In the genomic region with DNA sequence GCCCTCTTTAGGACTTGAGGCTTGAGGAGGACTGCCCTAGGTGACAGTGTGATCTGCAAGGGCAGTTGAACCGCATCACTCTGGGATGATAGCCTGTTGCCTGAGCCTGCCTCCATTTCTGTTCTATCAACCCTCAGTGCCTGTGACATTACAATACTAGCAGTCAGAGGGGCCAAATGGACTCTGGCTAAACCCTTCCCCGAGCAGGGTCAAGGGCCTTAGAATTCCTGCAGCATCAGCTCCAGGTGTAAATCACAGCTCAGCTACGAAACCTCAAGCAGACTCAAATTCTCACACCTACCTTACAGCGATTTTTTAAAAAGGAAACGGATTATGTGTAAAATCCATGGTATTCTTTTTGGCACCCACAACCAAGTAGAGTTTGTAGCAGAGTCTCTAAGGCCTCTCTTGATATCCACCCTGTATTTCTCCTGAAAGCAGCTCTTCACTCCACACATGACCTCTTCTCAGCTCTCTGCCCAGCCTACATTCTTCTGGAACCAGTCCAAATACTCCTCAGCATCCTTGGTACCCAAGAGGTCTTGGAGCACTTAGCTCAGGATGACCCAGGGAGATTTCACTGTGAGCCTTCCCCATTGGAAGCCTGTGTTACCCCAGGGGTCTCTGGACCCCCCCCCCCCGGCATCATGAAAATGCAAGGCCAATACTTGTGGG, we compare ENCODE assay signal across 9 mouse cellular contexts. TPM values are rescaled to one million over a fixed set of nuclear protein-coding genes. Genes with fewer than 3 reads are reported as not detected.
A peak's percentile ranks its signal among the peaks of the same experiment; 100 is the strongest.
DNase-seq lines count a peak whose midpoint lies in the region; ATAC-seq and TF ChIP-seq lines count a peak whose summit lies in the region.
"Had no signal": no experiment of that assay in that cellular context is flagged by ENCODE, and none has a peak within 500 bp of the region (broad histone marks: within the 10 kb centered on the region; RNA-seq: fewer than 3 reads in every experiment).

No protein-coding gene starts in this region.

- intact Hi-C loops in heart, adult 2 months (cut with DNase I) = loop anchor here (2.0 kb wide), 1 partner anchor 23 kb away; the partner anchor contains the start of gene Ddrgk1

- no peaks in the 10 kb centered on the region for H3K79me2 ChIP-seq in heart, adult 2 months (replicated peaks; ENCODE audit: control insufficient read depth, insufficient read depth, low read length)

- peaks cover 51% of the 10 kb centered on the region for H3K27me3 ChIP-seq in heart, embryonic 13.5 days (replicated peaks)
- H3K27me3 ChIP-seq in heart, adult 2 months (ENCODE audit: control insufficient read depth, insufficient read depth, low read length) = no peaks in the 10 kb centered on the region
- peaks cover 17% of the 10 kb centered on the region for H3K27me3 ChIP-seq in forebrain, embryonic 11.5 days (ENCODE audit: control insufficient read depth, insufficient read depth, low read length)
- H3K27me3 ChIP-seq in kidney, embryonic 15.5 days = peaks cover 14% of the 10 kb centered on the region
- H3K27me3 ChIP-seq in midbrain, postnatal 0 days (ENCODE audit: insufficient read depth, low read length) = peaks cover 7% of the 10 kb centered on the region

- peak overlapping the region; percentile 64 for H3K4me3 ChIP-seq in heart, embryonic 13.5 days
- H3K4me3 ChIP-seq in heart, adult 2 months = no peak overlapping the region; the same call in 1 of the 2 replicates
- peak overlapping the region; percentile 66; the same call in 1 of the 2 replicates for H3K4me3 ChIP-seq in forebrain, embryonic 11.5 days (ENCODE audit: low read depth, low read length)
- H3K4me3 ChIP-seq in kidney, embryonic 15.5 days (replicated peaks) = peak overlapping the region; percentile 79
- H3K4me3 ChIP-seq in midbrain, postnatal 0 days (ENCODE audit: low read depth, low read length) = peak overlapping the region; percentile 65

- no peaks in the 10 kb centered on the region; the same call in 1 of the 2 replicates for H3K36me3 ChIP-seq in heart, embryonic 13.5 days
- H3K36me3 ChIP-seq in heart, adult 2 months (ENCODE audit: control insufficient read depth, insufficient read depth, low read length) = no peaks in the 10 kb centered on the region
- H3K36me3 ChIP-seq in forebrain, embryonic 11.5 days (ENCODE audit: control insufficient read depth, insufficient read depth, low read length) = no peaks in the 10 kb centered on the region
- no peaks in the 10 kb centered on the region for H3K36me3 ChIP-seq in kidney, embryonic 15.5 days
- H3K36me3 ChIP-seq in midbrain, postnatal 0 days (ENCODE audit: insufficient read depth, low read length) = peaks cover 10% of the 10 kb centered on the region; the same call in 1 of the 2 replicates

- TF ChIP-seq CTCF in heart, adult 2 months (IDR thresholded peaks at IDR 0.05) = no peak
- no peak for TF ChIP-seq CTCF in midbrain, postnatal 0 days (IDR thresholded peaks at IDR 0.05)

- no peaks in the 10 kb centered on the region for H3K9me3 ChIP-seq in heart, embryonic 13.5 days
- H3K9me3 ChIP-seq in forebrain, embryonic 11.5 days (ENCODE audit: control insufficient read depth, low read length) = no peaks in the 10 kb centered on the region
- no peaks in the 10 kb centered on the region for H3K9me3 ChIP-seq in kidney, embryonic 15.5 days (replicated peaks)
- no peaks in the 10 kb centered on the region for H3K9me3 ChIP-seq in midbrain, postnatal 0 days (ENCODE audit: low read length)
- H3K9me3 ChIP-seq: megakaryocyte, embryonic 14.5 days had no signal

- ATAC-seq in heart, embryonic 13.5 days (ENCODE audit: extremely low read depth, insufficient number of reproducible peaks, low FRiP score, low TSS enrichment) = no peak
- ATAC-seq in forebrain, embryonic 11.5 days (replicated peaks; ENCODE audit: low FRiP score) = no peak
- ATAC-seq in kidney, embryonic 15.5 days (replicated peaks; ENCODE audit: low FRiP score) = no peak
- ATAC-seq in midbrain, postnatal 0 days (ENCODE audit: low FRiP score) = peak; percentile 5; the same call in 1 of the 2 replicates
- no peak for ATAC-seq in frontal cortex, adult (ENCODE audit: low TSS enrichment)

- H3K9ac ChIP-seq in heart, embryonic 13.5 days = peak overlapping the region; percentile 86; the same call in 1 of the 2 replicates
- H3K9ac ChIP-seq in heart, adult 2 months (ENCODE audit: low read depth, low read length) = no peak overlapping the region
- peak overlapping the region; percentile 75 for H3K9ac ChIP-seq in forebrain, embryonic 11.5 days (ENCODE audit: low read length)
- H3K9ac ChIP-seq in kidney, embryonic 15.5 days = peak overlapping the region; percentile 74
- peak overlapping the region; percentile 96 for H3K9ac ChIP-seq in midbrain, postnatal 0 days (replicated peaks; ENCODE audit: low read length, poor library complexity, severe bottlenecking)

- no peak for TF ChIP-seq EP300 in heart, adult 2 months (IDR thresholded peaks at IDR 0.05; ENCODE audit: insufficient read depth, low read depth, low read length)

- DNase-seq in heart, adult 2 months = no peak
- DNase-seq in forebrain, embryonic 11.5 days (ENCODE audit: low spot score) = no peak
- no peak for DNase-seq in midbrain, postnatal 0 days (ENCODE audit: low spot score)
- DNase-seq in right cerebral cortex, adult 2 months (ENCODE audit: low spot score in 2 of 2) = no peak
- no peak for DNase-seq in embryo, embryonic 10.5 days (ENCODE audit: low spot score)

- WGBS in heart, embryonic 13.5 days = 62% methylated on average over 6 of the region's 6 CpGs
- WGBS in heart, adult 2 months = 69% methylated on average over 6 of the region's 6 CpGs
- WGBS in forebrain, embryonic 11.5 days = 77% methylated on average over 6 of the region's 6 CpGs
- 53% methylated on average over 6 of the region's 6 CpGs for WGBS in kidney, embryonic 15.5 days
- WGBS in midbrain, postnatal 0 days = 73% methylated on average over 6 of the region's 6 CpGs

- TF ChIP-seq POLR2A in heart, adult 2 months (IDR thresholded peaks at IDR 0.05; ENCODE audit: insufficient read depth, low read depth, low read length) = no peak

- no peak overlapping the region for H3K27ac ChIP-seq in heart, embryonic 13.5 days (replicated peaks)
- no peak overlapping the region for H3K27ac ChIP-seq in heart, adult 2 months
- no peak overlapping the region for H3K27ac ChIP-seq in forebrain, embryonic 11.5 days (ENCODE audit: low read depth, low read length)
- H3K27ac ChIP-seq in kidney, embryonic 15.5 days = no peak overlapping the region
- peak overlapping the region; percentile 81; the same call in 1 of the 2 replicates for H3K27ac ChIP-seq in midbrain, postnatal 0 days (ENCODE audit: low read depth, low read length)

- peaks cover 11% of the 10 kb centered on the region; the same call in 1 of the 2 replicates for H3K4me1 ChIP-seq in heart, embryonic 13.5 days
- H3K4me1 ChIP-seq in heart, adult 2 months (ENCODE audit: control insufficient read depth, insufficient read depth, low read length) = peaks cover 1% of the 10 kb centered on the region
- H3K4me1 ChIP-seq in forebrain, embryonic 11.5 days (replicated peaks; ENCODE audit: control insufficient read depth, insufficient read depth, low read length) = peaks cover 6% of the 10 kb centered on the region; the same call in 1 of the 2 replicates
- peaks cover 42% of the 10 kb centered on the region for H3K4me1 ChIP-seq in kidney, embryonic 15.5 days
- peaks cover 10% of the 10 kb centered on the region; the same call in 1 of the 2 replicates for H3K4me1 ChIP-seq in midbrain, postnatal 0 days (ENCODE audit: insufficient read depth, low read length)

- H3K4me2 ChIP-seq in heart, embryonic 13.5 days = peak overlapping the region; percentile 99
- peak overlapping the region; percentile 97; the same call in 1 of the 2 replicates for H3K4me2 ChIP-seq in forebrain, embryonic 11.5 days (ENCODE audit: low read depth, low read length, severe bottlenecking)
- peak overlapping the region; percentile 98 for H3K4me2 ChIP-seq in kidney, embryonic 15.5 days
- peak overlapping the region; percentile 74 for H3K4me2 ChIP-seq in midbrain, postnatal 0 days (ENCODE audit: low read depth, low read length, poor library complexity, severe bottlenecking)

RNA-seq across cellular contexts. Expression of gene Lzts3, which starts 1.1 kb away (rescaled TPM):
- 1.5 and 1.8 TPM in 2 replicates for polyA plus RNA-seq in heart, embryonic 13.5 days (2015; fragmentation: Nextera tagmentation; extraction: Ambion mirVana)
- total RNA-seq in heart, adult 2 months (2021) = 1 to 10 TPM; 4.9 to 5.1 TPM
- polyA plus RNA-seq in heart, adult 2 months (2012; rRNA removed) = 5.8 and 7.2 TPM in 2 replicates
- 1.6 and 1.7 TPM in 2 replicates for polyA plus RNA-seq in forebrain, embryonic 11.5 days (2014; fragmentation: Nextera tagmentation; extraction: Ambion mirVana)
- polyA plus RNA-seq in kidney, embryonic 15.5 days (2015; fragmentation: Nextera tagmentation; extraction: Ambion mirVana) = 12.2 and 13.0 TPM in 2 replicates
- 65.9 and 76.6 TPM in 2 replicates for total RNA-seq in midbrain, postnatal 0 days (2014; rRNA removed)
- polyA plus RNA-seq in midbrain, postnatal 0 days (2015; fragmentation: Nextera tagmentation; extraction: Ambion mirVana) = 14.2 and 18.8 TPM in 2 replicates

RNA-seq across cellular contexts. Expression of gene Ubox5, which starts 11.7 kb away (rescaled TPM):
- polyA plus RNA-seq in heart, embryonic 13.5 days (2015; fragmentation: Nextera tagmentation; extraction: Ambion mirVana) = 7.3 TPM in 2 replicates
- total RNA-seq in heart, adult 2 months (2021) = 1 to 10 TPM; 3.9 to 5.2 TPM
- polyA plus RNA-seq in heart, adult 2 months (2012; rRNA removed) = 5.0 and 5.6 TPM in 2 replicates
- 17.8 and 21.5 TPM in 2 replicates for polyA plus RNA-seq in forebrain, embryonic 11.5 days (2014; fragmentation: Nextera tagmentation; extraction: Ambion mirVana)
- polyA plus RNA-seq in kidney, embryonic 15.5 days (2015; fragmentation: Nextera tagmentation; extraction: Ambion mirVana) = 12.6 and 13.6 TPM in 2 replicates
- 6.0 and 6.8 TPM in 2 replicates for total RNA-seq in midbrain, postnatal 0 days (2014; rRNA removed)
- polyA plus RNA-seq in midbrain, postnatal 0 days (2015; fragmentation: Nextera tagmentation; extraction: Ambion mirVana) = 5.1 and 5.5 TPM in 2 replicates

RNA-seq across cellular contexts. Expression of gene Fastkd5, which starts 11.7 kb away (rescaled TPM):
- polyA plus RNA-seq in heart, embryonic 13.5 days (2015; fragmentation: Nextera tagmentation; extraction: Ambion mirVana) = 11.9 and 12.0 TPM in 2 replicates
- 1 to 10 TPM; 7.5 to 9.0 TPM for total RNA-seq in heart, adult 2 months (2021)
- 2.2 and 5.1 TPM in 2 replicates for polyA plus RNA-seq in heart, adult 2 months (2012; rRNA removed)
- 20.5 and 21.5 TPM in 2 replicates for polyA plus RNA-seq in forebrain, embryonic 11.5 days (2014; fragmentation: Nextera tagmentation; extraction: Ambion mirVana)
- polyA plus RNA-seq in kidney, embryonic 15.5 days (2015; fragmentation: Nextera tagmentation; extraction: Ambion mirVana) = 17.3 TPM in 2 replicates
- 7.9 and 8.4 TPM in 2 replicates for total RNA-seq in midbrain, postnatal 0 days (2014; rRNA removed)
- 5.9 and 7.4 TPM in 2 replicates for polyA plus RNA-seq in midbrain, postnatal 0 days (2015; fragmentation: Nextera tagmentation; extraction: Ambion mirVana)

RNA-seq across cellular contexts. Expression of gene Ddrgk1, which starts 23.0 kb away (rescaled TPM):
- 39.4 and 43.6 TPM in 2 replicates for polyA plus RNA-seq in heart, embryonic 13.5 days (2015; fragmentation: Nextera tagmentation; extraction: Ambion mirVana)
- total RNA-seq in heart, adult 2 months (2021) = 10 to 100 TPM; 71.1 to 96.0 TPM
- polyA plus RNA-seq in heart, adult 2 months (2012; rRNA removed) = 35.2 and 47.0 TPM in 2 replicates
- polyA plus RNA-seq in forebrain, embryonic 11.5 days (2014; fragmentation: Nextera tagmentation; extraction: Ambion mirVana) = 46.8 and 48.5 TPM in 2 replicates
- 64.7 and 76.8 TPM in 2 replicates for polyA plus RNA-seq in kidney, embryonic 15.5 days (2015; fragmentation: Nextera tagmentation; extraction: Ambion mirVana)
- 24.4 and 36.0 TPM in 2 replicates for total RNA-seq in midbrain, postnatal 0 days (2014; rRNA removed)
- 88.6 and 90.4 TPM in 2 replicates for polyA plus RNA-seq in midbrain, postnatal 0 days (2015; fragmentation: Nextera tagmentation; extraction: Ambion mirVana)

RNA-seq across cellular contexts. Expression of gene Itpa, which starts 25.9 kb away (rescaled TPM):
- 80.9 and 83.2 TPM in 2 replicates for polyA plus RNA-seq in heart, embryonic 13.5 days (2015; fragmentation: Nextera tagmentation; extraction: Ambion mirVana)
- total RNA-seq in heart, adult 2 months (2021) = 10 to 100 TPM; 14.9 to 16.8 TPM
- polyA plus RNA-seq in heart, adult 2 months (2012; rRNA removed) = 24.0 and 31.6 TPM in 2 replicates
- 152 and 156 TPM in 2 replicates for polyA plus RNA-seq in forebrain, embryonic 11.5 days (2014; fragmentation: Nextera tagmentation; extraction: Ambion mirVana)
- 118 and 120 TPM in 2 replicates for polyA plus RNA-seq in kidney, embryonic 15.5 days (2015; fragmentation: Nextera tagmentation; extraction: Ambion mirVana)
- total RNA-seq in midbrain, postnatal 0 days (2014; rRNA removed) = 140 and 160 TPM in 2 replicates
- polyA plus RNA-seq in midbrain, postnatal 0 days (2015; fragmentation: Nextera tagmentation; extraction: Ambion mirVana) = 126 and 130 TPM in 2 replicates
